Mouse (Mus musculus) cerebellum, adult 18-20 months (tissue): ENCODE results near the gene Arhgap24.

ENCODE experiments used
- DNase-seq, 2 experiments: peaks; one replicate each; pipeline ENCODE4 v3.0.0; 2021

Gene Arhgap24

DNA sequence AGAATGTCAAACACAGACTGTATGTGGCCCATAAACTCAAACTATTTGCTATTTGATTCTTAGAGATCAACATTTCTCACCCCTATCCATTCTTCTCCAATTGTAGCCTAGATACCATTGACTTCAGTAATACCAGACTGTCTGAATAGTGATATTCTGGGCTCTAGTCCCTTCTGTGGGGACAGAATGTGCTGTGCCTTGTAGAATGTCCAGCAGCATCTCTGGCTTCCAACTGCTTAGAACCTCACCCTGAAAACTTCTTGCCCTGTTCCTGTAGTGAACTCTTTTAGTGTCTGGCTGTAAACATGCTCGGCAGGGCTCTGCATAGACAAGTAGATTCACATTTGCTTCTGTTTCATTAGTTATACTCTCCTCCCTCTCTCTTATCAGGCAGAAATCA is 110.2 kb downstream of the Arhgap24 start:
- DNase-seq = no peak

DNA sequence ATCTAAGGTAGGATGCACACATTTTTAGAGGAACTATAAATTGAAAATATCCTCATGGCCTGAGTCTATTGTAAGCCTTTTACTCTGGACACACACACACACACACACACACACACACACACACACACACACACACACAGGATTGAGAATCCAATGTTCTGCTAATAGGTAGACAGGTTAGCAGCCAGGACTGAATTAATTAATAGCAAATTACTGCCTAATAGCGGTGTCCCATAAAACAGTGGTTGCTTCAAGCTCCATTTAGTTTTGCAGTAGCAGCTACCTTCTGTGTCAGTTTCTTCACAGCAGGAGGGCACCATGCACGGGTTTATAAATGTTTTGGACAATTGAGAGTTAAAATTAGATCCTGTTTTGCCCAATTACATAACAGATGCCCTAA is 111.9 kb downstream of the Arhgap24 start:
- no peak for DNase-seq

DNA sequence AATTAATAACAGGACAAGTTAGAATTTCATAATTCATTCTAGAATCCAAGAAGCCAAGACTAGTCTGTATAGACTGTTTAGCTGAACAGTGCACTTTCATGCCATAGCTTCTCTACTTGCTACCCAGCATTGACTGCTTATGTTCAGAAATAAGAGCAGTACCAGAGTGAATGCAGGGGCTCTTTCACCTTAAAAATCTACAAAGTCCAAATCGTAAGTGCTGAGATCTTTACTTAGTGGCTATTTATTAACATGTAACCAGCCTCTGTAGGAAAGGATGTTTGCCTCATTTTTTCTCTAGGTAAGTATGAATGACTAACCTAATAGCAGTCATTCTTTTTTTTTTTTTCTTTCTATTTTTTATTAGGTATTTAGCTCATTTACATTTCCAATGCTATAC is 117.9 kb downstream of the Arhgap24 start:
- DNase-seq = no peak

DNA sequence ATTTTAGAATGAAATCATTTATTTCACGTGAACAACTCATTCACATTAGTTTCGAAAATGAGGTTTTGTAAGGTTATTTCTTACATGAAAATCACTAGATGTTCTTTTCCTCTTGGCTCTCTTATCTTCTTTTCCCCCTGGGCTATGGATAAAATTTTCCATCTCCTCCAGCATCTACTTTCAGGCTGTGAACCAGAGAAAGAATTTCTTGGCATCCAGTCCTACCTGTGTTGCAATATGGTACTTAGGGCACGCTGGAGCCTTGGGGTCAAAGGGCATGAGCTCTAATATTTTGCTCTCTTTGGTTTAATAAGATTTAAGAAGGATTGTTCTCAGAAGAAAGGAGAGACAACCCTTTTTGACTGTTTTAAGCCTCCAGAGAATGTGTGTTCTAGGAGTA is 132.4 kb downstream of the Arhgap24 start:
- no peak for DNase-seq

DNA sequence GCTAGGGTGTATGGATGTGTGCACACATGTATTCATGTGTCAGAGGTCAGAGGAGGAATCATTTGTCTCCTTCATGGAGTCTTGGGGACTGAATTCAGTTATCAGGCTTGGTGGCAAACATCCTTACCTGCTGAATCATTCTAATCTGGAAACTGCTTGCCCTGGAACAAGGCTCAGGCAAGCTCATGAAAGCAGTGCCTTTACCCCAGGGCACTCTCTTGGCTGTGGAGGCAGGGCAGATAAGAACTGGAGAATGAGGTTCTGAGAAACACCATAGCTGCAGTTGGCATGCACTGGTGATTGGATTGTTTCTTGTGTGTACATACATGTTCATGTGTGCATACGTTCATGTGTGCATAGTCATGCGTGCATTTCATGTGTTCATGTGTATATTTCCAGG is 132.9 kb downstream of the Arhgap24 start:
- DNase-seq = no peak

DNA sequence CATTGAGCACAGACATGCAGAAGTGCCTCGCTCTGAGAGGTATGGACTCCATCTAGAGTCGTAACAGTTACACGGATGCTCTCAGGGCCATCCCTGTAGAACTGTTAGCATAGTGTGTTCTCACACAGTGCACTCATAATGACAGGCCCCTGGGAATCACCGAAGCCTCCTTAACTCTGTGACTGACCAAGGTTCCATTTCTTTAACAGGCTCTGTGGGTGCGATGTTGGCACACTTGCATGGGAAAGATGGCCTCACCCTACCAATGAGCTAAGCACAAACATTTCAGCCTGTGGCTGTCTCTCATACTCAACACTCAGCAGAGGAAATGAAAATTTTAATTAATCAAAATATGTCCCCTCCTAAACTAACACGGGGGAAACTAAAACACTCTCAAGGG is 134.1 kb downstream of the Arhgap24 start:
- no peak for DNase-seq

DNA sequence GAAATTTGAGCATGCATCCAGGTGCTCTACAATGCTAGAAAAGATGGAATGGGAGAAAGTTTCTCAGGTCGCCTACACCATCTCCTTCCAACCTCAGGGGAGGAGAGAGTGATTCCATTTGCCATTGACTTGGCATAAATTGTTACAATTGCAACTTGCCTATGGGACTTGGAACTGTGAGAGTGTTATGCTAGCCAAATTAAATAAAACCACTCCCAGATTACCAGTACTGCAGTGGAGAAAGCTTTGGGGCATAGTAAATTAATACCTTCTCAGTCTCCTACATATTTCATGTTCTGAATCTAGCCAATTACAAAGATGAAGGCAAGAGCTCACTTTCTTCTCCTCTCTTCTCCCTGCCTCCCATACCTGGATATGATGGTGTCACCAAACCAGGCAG is 139.8 kb downstream of the Arhgap24 start:
- no peak for DNase-seq

DNA sequence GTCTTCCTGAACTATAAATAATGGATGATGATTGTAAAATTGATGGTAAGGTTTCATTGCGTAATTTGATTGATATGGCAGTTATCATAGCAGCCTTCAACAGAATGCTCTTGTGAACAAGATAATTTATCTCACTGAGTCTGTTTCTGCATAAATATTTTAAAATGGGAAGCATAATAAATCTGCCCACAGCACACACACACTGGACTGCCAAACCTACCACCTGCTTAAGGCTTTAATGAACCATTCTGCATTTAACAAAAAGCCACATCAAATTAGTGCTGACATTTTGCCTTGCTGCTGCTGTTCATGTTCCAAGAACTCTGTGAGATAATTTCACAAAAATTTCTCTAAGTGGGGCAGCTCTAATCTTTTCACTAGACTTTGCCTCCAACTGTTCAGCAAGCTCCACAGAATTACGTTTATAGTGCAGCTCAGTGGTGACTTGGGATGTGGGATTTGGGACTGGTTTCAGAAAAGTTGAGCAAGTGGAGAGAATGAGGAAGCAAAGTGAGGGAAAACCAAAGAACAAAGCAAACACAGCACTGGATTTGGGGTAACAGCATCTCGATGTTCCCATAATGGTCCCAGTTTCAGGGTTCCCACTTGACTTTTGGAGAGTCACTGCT is 142.7 kb downstream of the Arhgap24 start:
- DNase-seq = no peak

DNA sequence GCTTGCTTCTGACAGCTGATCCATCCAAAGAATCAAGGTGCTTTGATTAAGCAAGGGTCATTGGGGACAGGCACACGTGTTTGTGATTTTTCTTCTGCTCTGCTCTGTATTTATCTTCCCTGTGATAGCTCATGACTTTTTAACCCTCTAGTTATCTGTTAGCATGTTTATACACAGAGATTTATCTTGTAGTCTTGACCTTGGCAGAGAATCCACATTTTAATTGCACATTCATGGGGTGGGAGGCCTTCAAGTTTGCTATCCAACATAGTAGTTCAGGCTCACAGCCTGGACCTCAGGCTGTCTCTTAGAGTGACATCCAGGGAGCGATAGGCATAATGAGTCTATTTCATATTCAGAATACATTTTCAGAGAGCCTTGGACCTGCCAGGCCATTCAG is 145.5 kb downstream of the Arhgap24 start:
- DNase-seq = no peak

DNA sequence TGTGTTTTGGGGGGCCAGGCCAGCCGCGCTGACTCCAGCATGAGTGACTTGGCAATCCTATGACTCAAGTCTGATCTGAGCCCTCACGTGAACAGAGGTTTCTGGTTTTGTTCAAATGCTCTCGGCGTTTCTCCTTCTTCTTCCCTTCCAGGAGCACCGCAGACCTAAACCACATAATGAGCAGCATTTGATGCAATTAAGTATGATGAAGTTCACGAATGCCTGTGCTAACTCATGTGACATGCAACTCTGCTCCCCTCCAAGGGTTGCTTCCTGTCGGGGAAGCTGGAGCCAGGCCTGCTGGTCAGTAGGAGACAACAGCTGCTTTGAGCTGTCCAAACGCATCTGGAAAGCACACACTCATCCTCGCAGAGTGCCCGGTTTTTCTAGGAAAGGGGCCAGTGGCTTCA is 148.2 kb downstream of the Arhgap24 start:
- no peak for DNase-seq

DNA sequence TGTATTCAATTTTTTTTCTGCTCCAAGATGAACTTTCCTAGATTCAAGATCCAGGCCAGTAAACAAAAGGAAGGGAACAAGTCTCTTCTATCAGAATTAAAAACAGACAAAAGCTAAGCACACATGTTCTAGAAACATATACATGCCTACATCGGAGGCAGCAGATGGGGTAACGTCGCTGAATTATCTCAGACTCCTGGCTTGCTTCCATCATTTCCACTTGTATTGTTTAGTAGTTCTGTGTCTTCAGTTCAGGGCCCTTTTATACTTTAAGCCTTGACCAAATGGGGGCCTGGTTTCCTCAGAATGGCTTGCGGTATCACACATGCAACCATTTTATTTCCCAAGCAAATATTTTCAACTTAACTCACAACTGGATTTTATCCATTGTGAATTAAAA is 154.4 kb downstream of the Arhgap24 start:
- DNase-seq = no peak

DNA sequence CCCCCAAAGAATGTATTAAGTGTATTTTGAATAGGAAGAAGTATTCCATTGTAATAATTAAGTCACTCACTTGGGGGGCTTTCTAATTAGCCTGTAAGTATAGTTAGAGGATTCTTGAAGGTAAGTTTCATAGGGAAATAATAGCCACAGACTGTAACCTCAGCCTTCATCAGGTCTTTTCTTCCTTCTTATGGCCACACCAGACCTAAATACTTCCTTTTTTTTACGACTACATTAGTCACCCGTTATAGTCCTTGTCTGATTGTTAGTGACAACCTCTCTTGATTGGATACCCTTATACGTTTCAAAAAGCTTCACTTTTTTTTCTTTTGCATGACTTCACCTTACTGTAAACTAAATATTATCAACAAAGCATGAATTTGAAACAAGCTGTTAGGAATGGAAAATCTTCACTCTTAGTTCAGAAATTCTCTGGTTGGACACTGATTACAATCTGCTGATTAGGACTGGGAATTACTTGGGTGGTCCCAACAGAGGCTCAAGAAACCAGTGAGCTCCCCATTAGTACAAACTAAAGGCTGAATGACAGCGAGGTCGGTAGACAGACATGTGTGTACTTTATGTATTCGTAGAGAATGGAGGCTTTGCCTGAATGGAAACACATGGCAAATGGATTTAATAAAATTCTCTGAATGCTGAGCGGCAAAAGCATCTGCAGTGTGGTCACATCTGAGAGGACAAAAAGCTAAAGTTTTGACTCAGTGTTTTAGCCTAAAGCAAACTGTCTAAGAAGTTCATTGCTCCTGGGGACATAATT is 158.8 kb downstream of the Arhgap24 start:
- DNase-seq = no peak

DNA sequence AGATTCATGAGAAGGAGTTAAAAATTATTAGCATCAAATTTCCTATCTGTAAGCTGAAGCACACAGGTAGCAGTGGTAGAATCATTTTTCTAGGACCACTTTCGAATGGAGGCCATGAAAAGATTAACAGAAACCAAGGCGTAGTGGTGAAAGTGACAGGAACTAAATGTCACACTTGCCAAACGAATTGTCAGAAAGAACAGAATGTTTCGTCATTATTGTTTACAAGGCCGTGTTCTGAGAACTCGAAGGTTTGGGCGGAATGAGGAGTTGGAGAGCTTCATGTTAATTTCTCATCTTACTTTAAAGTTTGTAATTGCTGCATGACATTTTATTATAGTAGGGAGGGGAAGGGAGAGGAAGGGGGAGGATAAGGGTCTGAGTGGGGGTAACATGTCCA is 162.2 kb downstream of the Arhgap24 start:
- DNase-seq = no peak

DNA sequence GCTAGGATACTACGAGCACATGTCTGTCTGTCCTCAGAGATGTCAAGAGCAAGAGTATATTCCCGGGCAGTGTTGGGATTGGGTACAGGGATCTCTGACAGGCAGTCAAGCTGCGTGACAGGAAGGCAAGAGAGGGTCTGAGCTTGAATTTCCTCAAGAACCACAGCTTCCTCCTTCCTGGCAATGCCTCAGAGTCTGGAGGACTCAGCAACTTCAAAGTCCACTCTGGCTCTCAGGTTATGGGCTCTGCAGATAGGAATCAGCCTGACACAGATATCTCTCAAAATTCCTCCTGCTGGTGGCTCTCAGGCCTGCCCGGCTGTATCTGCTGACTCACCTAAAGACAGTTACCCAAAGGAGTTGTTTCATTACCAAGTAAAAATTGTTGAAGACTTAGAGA is 162.6 kb downstream of the Arhgap24 start:
- DNase-seq = no peak

DNA sequence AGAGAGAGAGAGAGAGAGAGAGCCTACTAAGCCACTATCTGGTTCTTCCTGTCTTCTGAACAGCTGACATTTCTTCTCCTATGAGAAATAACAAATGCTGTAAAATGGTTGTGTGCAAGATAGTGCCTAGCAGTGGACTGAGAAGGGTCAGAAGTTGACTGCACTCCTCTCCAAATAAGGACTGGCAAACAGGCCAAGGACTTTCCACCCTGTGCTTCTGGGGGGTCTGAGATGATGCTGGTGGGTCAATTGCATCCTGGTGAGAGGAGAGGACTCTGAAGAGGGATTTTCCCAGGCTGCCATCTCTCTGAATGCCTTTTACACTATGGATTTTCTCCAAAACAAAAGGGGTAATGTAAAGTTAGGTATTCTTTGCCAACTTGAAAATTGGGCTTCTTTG is 177.9 kb downstream of the Arhgap24 start:
- DNase-seq = no peak

DNA sequence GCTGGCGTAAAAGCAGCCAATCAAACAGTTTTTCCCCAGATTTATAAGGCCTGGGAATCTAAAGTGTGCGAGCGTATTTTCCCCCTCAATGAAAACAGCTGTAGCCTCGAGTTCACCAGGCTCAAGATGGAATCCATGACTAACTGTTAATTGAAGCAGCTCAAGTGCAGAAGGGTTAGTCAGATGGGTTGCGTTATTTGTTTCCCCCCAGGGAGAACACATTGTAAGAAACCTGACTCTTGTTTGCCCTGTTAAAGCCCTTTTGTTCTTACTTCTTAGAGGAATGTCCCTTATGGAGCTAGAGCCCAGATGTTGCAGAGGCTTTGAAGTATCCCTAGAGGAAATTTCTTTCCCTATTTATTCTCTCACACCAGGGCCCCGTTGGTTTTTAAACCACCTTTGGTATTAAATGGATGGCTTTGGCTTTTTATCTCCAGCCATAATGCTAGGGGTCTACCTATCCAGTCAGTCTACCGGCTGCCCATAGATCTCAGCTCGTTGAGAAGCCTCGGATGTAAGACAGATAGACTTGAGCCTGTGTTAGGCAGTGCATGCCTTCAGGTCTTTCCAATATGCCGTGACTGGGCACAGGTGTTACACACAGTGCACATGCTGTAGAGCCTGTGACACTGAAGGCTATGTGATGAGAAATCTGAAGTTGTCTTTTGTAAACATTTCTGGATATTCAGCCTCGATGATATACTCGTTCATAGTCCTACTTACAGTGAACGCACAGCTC is 184.0 kb downstream of the Arhgap24 start:
- DNase-seq = no peak

DNA sequence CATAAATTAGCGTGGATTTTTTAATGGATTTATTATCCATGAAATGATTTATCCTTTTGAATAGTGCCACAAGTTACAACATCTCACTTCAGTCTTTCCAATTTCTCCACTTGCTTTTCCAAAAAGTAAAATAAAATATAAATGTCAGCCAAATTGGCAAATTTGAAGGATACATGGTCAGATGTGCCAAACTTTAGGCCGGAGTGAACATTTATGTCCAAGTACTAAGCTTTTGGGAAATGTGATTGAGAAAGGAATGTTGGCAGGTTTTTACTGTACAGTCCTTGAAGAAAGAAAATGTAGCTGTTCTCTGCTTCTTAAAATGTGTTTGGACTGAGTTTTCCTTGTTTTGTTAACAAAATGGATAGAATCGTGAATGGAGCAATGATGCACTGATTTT is 185.7 kb downstream of the Arhgap24 start:
- no peak for DNase-seq

DNA sequence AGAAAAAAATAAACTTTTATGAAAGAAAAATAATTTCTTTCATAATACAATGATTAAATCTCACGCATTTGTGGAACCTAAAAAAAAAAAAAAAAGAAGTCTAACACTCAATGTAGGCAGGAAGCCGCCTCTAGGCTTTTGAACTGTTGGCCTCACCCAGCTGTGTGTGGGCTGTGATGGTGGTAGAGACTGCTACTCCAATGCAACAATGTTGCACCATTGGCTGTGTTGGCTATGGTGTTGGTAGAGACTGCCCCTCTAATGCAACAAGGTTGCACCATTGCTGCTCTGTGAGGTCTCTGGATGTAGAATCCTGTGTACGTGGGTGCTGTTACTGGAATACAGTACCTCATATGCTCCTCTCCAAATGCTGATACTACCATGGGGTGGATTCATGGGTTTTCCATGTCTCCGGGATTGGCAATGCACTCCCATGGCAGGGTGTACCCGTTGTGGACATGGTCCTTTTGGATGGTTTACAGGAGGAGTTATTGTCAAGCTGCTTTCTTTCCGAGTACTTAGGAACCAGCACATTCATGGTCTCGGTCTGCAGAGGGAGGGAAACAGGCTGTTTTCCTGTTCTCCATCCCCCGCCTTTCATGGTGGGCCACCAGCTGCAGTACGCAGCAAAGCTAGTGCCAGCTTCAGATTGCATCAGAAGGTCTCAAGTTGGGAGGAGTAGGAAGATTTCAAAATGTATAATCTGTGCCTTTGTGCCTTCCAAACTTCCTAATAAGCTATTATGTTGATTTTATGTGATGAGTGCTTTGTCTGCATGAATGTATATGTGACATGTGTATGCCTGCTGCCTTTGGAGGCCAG is 186.8 kb downstream of the Arhgap24 start:
- DNase-seq = no peak

DNA sequence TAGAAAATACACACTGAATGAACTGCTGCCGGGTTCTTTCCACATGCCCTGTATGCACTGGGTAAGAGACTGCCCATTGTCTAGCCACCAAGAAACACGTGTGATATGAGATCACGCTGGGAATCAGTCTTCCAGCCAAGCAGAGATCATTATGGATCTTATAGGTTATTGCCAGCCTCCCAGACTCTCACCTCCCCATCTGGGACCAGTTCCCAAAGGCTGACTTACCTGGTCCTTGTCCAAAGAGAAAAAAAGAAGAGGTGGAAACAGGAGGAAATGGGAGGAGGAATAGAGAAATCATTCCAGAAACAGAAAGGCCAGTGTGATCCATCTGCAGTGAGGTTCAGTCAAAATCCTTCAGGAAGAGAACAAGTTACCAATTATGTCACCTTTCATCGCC is 189.0 kb downstream of the Arhgap24 start:
- DNase-seq = no peak

DNA sequence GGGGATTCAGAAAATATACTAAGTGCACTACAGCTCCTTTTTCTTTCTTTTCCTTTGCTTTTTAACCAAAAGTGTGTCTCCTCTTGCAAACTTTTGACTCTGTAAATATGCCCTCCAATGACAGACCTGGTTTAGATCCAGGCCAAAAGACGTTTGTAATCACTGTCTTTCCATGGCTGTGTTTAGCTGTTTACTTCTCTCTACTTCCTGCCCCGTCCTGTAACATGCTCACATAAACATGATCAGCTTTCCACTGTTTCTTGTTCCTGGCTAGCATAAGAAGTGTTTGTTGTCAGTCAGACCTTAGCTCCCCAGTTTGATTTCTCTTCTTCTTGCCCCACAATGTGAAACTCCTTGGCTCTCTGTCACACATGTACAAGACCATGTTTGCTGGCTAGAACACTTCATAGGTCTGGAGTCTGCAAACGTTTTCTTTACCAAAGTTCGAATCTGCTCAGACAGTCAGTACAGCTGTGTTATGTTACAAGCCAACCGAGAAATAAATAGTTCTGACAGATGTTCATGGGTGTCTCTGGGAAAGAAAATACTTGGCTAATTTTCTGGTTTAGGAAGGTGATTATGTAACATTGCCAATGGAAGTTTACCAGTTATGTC is 189.6 kb downstream of the Arhgap24 start:
- no peak for DNase-seq

DNA sequence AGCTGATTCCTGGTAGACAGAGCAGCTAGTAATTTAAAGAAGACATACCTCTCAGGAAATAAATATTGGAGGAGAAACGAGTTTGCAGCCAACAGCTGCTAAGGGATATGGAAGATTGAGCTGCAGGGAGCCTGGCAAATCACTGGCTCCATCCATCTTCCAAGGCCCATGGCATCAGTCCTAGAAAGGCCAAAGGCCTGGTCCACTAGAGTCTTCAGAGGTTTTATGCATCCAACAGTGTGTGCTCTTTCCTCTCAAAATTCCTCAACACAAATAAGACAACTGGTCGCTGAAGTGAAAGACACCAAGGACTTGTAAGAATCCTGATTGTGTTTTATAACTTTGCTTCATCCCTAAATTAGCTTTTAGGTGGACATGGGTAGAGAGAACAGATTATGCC is 194.1 kb downstream of the Arhgap24 start:
- no peak for DNase-seq

DNA sequence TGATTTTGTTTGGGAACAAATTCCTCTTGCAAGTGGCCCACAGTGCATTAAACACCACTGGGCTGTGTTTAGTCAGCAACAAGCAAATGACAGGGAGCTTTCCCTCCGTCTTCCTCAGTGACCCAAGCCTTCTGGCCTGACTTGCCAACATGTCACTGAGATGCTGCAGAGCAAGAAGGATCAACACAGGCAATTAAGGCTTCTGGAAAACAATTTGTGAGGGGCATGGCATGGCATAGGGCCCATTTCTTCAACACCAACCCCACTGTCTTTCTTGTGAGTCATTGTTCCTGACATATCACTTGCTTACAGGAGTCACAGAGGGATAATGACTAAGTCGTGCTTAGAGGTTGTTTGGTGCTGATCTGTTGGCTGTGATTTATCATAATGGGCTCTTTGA is 196.0 kb downstream of the Arhgap24 start:
- no peak for DNase-seq

DNA sequence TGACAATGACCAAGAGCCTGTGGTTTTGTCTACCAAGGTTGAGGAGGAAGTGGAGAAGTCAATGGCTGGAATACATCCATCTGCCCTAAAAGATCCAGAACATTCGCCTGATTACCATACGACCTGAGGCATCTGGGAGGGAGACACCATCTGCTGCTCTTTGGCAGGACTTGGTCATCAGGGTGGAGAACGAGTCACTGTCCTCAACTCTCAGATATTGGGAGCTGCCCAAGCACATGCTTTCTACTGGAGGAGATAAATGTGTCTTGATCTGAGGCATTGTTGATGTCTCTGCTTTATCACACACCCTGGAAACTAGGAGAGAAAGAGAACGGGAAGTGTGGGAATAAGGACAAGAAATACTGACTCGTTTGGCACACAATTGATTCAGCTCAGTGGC is 206.5 kb downstream of the Arhgap24 start:
- DNase-seq = peak; percentile 60 to 61
